Mouse (Mus musculus) kidney, adult 2 months (tissue): ENCODE results near the gene Cldn14.

ENCODE experiments used
- CTCF ChIP-seq: fragments of 200-500 bp; conservative IDR thresholded peaks from 2 replicates; pipeline ENCODE4 v1.5.1; 2011; ENCODE audit warnings: low read depth, mild to moderate bottlenecking, control low read depth, low read length, moderate library complexity, mixed read lengths; ENCODE audit not compliant: insufficient read depth, insufficient read length
- POLR2A ChIP-seq: fragments of 200-500 bp; IDR thresholded peaks from one replicate; pipeline ENCODE4 v1.6.1; 2011; ENCODE audit warnings: low read depth, low read length, control low read depth

DNA sequence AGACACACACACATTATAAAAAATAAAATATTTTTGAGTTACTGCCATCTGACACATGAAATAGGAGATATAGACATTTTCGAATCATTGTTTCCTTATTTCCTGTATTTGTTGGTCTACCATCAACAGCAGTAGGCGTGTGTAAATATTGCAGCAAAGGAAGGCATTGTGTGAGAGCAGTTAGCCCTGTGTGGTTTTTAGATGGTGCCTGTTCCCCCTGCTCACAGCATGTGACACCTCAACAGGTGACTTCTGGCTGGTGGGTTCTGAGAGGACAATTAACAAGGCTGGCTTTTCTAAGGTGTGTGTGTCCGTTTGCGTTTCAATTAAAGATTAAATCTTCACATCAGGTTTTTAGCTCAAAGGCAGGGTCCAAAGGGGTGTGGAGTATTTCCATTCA lies 48.1 kb downstream of the Cldn14 start:
- TF ChIP-seq POLR2A (no peak), CTCF (no peak)
